Mouse (Mus musculus) forebrain, embryonic 16.5 days (tissue): ENCODE data around the gene Asb17. TPM values are rescaled to one million over a fixed set of nuclear protein-coding genes. Genes with fewer than 3 reads are reported as not detected.

ENCODE experiments used
- ATAC-seq: fragments of 200-750 bp; cut with Nextera tagmentation; 2 replicates; pipeline ENCODE4 v1.8.0; 2017; ENCODE audit warnings: mild to moderate bottlenecking, moderate library complexity
- H3K27ac ChIP-seq: fragments of 300-500 bp; sonication (generic); 2 replicates; pipeline ENCODE4 v1.5.1; 2014; ENCODE audit warnings: low read length, control low read depth
- H3K27me3 ChIP-seq: fragments of 300-500 bp; sonication (generic); replicated peaks from 2 replicates; pipeline ENCODE4 v1.6.1; 2014; ENCODE audit warnings: low read length; ENCODE audit not compliant: control insufficient read depth, insufficient read depth
- H3K36me3 ChIP-seq: fragments of 300-500 bp; sonication (generic); 2 replicates; pipeline ENCODE4 v1.6.1; 2014; ENCODE audit not compliant: control insufficient read depth, insufficient read depth
- H3K4me1 ChIP-seq: fragments of 300-500 bp; sonication (generic); replicated peaks from 2 replicates; pipeline ENCODE4 v1.6.1; 2014; ENCODE audit warnings: low read length; ENCODE audit not compliant: control insufficient read depth, insufficient read depth
- H3K4me2 ChIP-seq: fragments of 300-500 bp; sonication (generic); 2 replicates; pipeline ENCODE4 v1.6.1; 2014; ENCODE audit warnings: mild to moderate bottlenecking, low read length, control low read depth
- H3K4me3 ChIP-seq: fragments of 300-500 bp; sonication (generic); replicated peaks from 2 replicates; pipeline ENCODE4 v1.5.1; 2014; ENCODE audit warnings: mild to moderate bottlenecking, low read length, control low read depth
- H3K9ac ChIP-seq: fragments of 300-500 bp; sonication (generic); replicated peaks from 2 replicates; pipeline ENCODE4 v1.6.1; 2014; ENCODE audit warnings: low read depth, low read length, control low read depth
- H3K9me3 ChIP-seq: fragments of 300-500 bp; sonication (generic); 2 replicates; pipeline ENCODE4 v1.6.1; 2016; ENCODE audit warnings: low read length; ENCODE audit not compliant: control insufficient read depth
- WGBS: fragments of 180-500 bp; shearing (Covaris S2); extraction: QIAGEN DNeasy Blood & Tissue Kit; methylation state at CpG from one replicate; pipeline ENCODE4 v1.1.7; 2014; 5-methylcytosine and 5-hydroxymethylcytosine counted together
- polyA plus RNA-seq: library from polyadenylated mRNA; unstranded; fragments of >200 nt; fragmentation: Nextera tagmentation; extraction: Ambion mirVana; gene quantifications from 2 replicates; pipeline ENCODE4 v1.2.1, GENCODE M21; 2015

Gene Asb17
- polyA plus RNA-seq, 1 experiment from 2014 or later: not detected

DNA sequence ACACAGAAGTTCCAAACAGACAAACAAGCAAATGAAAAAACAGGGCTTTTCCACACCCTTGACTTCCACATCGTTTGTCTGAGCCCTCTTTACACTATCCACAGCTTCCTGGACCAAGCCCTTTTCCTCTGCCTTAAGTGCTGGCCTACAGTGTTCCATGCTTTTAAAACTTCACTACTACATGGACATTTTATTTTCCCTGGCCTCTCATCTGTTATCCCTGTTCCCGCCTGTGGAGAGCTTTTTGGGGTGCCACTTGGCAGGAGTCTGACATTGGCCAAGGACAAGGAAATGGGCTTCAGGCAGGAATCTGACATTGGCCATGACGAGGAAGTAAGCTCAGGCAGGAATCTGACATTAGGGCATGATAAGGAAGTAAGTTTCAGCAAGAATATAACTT lies 58.6 kb downstream of the Asb17 start:
- WGBS: 74% methylated on average over 3 of the region's 3 CpGs

DNA sequence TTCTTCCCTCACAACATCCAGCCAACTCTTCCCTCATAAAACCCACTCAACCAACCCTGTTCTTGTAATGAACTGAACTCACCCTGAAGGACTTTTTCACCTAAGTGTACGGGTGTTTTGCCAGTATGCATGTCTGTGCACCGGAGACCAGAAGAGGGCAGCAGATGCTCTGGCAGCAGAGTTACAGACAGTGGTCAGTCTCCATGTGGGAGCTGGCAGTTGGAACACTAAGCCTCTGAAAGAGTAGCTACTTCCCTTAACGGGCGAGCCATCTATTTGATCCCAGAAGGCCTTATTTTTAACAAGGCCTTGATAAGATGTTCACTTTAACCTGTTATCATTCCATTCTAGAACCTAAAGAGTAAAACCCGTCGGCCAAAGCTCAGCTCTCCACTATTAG lies 60.6 kb downstream of the Asb17 start:
- peaks cover 35% of the 10 kb centered on the region for H3K36me3 ChIP-seq
- H3K9me3 ChIP-seq: no peaks in the 10 kb centered on the region
- no peak overlapping the region for H3K4me3 ChIP-seq
- peaks cover under 1% of the 10 kb centered on the region; the same call in 1 of the 2 replicates for H3K4me1 ChIP-seq
- no peak overlapping the region for H3K27ac ChIP-seq
- no peak overlapping the region for H3K9ac ChIP-seq
- no peak overlapping the region for H3K4me2 ChIP-seq
- 59% methylated on average over 6 of the region's 6 CpGs for WGBS
- ATAC-seq: 0 out of 2 replicates have a peak, but pooled peaks have one; percentile 38
- no peaks in the 10 kb centered on the region for H3K27me3 ChIP-seq

More for the DNA sequence above, 58.6 kb downstream of the Asb17 start:
- H3K9me3 ChIP-seq: no peaks in the 10 kb centered on the region
- no peak overlapping the region for H3K27ac ChIP-seq
- ATAC-seq: no peak
- H3K27me3 ChIP-seq: no peaks in the 10 kb centered on the region
- H3K36me3 ChIP-seq: peaks cover 31% of the 10 kb centered on the region
- H3K4me2 ChIP-seq: no peak overlapping the region
- no peak overlapping the region for H3K9ac ChIP-seq
- H3K4me3 ChIP-seq: no peak overlapping the region
- H3K4me1 ChIP-seq: no peaks in the 10 kb centered on the region

Other genes with a start within 250 kb of the Asb17 start
- 23.5 and 23.7 TPM in 2 replicates for gene St6galnac3, start 119.0 kb upstream of the Asb17 start, polyA plus RNA-seq
- gene Msh4, start 61.9 kb downstream of the Asb17 start, polyA plus RNA-seq: 0.14 and 0.24 TPM in 2 replicates
- 49.3 and 50.6 TPM in 2 replicates for gene Rabggtb, start 68.8 kb downstream of the Asb17 start, polyA plus RNA-seq
- gene Acadm, start 100.4 kb downstream of the Asb17 start, polyA plus RNA-seq: 37.6 and 41.8 TPM in 2 replicates
- gene Slc44a5, start 129.2 kb downstream of the Asb17 start, polyA plus RNA-seq: 8.3 and 9.1 TPM in 2 replicates